Mouse (Mus musculus) naive thymus-derived CD4-positive, alpha-beta T cell, adult 2 months (primary cell): ENCODE data around the gene Phldb2.
A peak's percentile ranks its signal among the peaks of the same experiment; 100 is the strongest.

Source experiments
- DNase-seq: peaks from one replicate; pipeline ENCODE4 v3.0.0-alpha.2; 2011; ENCODE audit warnings: low read depth

Phldb2 gene

GRCm38 (mm10) chr16:45953394-45953793 lies at the start of gene Phldb2:
Gene Phldb2, minus strand, starts transcription at chr16:45953598.
- no peak for DNase-seq

GRCm38 (mm10) chr16:46001550-46002166 lies 48.3 kb upstream of the Phldb2 start:
- DNase-seq = peak; percentile 70

- DNase-seq = peak; percentile 37
Observed at GRCm38 (mm10) chr16:46000976-46001375, 47.6 kb upstream of the Phldb2 start.

GRCm38 (mm10) chr16:45999374-46000191 lies 46.2 kb upstream of the Phldb2 start:
- DNase-seq = no peak

- peak; percentile 69 for DNase-seq
Observed at GRCm38 (mm10) chr16:45998231-45998630, 44.8 kb upstream of the Phldb2 start.

GRCm38 (mm10) chr16:45990901-45991676 lies 37.7 kb upstream of the Phldb2 start:
- peak; percentile 59 for DNase-seq

- no peak for DNase-seq
Observed at GRCm38 (mm10) chr16:45986236-45986635, 32.8 kb upstream of the Phldb2 start.

GRCm38 (mm10) chr16:45984610-45985606 lies 31.5 kb upstream of the Phldb2 start:
- DNase-seq = no peak

- no peak for DNase-seq
Observed at GRCm38 (mm10) chr16:45976251-45976650, 22.9 kb upstream of the Phldb2 start.

GRCm38 (mm10) chr16:45973959-45974686 lies 20.7 kb upstream of the Phldb2 start:
- peak; percentile 40 for DNase-seq

GRCm38 (mm10) chr16:45970187-45970586 lies 16.8 kb upstream of the Phldb2 start:
- DNase-seq = peak; percentile 26

- no peak for DNase-seq
Observed at GRCm38 (mm10) chr16:45968716-45969115, 15.3 kb upstream of the Phldb2 start.

GRCm38 (mm10) chr16:45967471-45967870 lies 14.1 kb upstream of the Phldb2 start:
- peak; percentile 80 for DNase-seq

GRCm38 (mm10) chr16:45966604-45967003 lies 13.2 kb upstream of the Phldb2 start:
- no peak for DNase-seq

- no peak for DNase-seq
Observed at GRCm38 (mm10) chr16:45964777-45965176, 11.4 kb upstream of the Phldb2 start.

GRCm38 (mm10) chr16:45963837-45964236 lies 10.4 kb upstream of the Phldb2 start:
- no peak for DNase-seq

GRCm38 (mm10) chr16:45963088-45963487 lies 9.7 kb upstream of the Phldb2 start:
- DNase-seq = no peak

GRCm38 (mm10) chr16:45960978-45961377 lies 7.6 kb upstream of the Phldb2 start:
- DNase-seq = no peak

- no peak for DNase-seq
Observed at GRCm38 (mm10) chr16:45956390-45956950, 3.1 kb upstream of the Phldb2 start.

GRCm38 (mm10) chr16:45952501-45952900 lies 897 bp downstream of the Phldb2 start:
- DNase-seq = peak; percentile 39
